Mouse (Mus musculus): ENCODE measurements around the gene Hist1h4h.
"Not testable (repeated sequence)": the region's sequence is repeated elsewhere in the genome, so short reads cannot be mapped to it uniquely, and the experiment has no call there.

Gene Hist1h4h

GRCm38 (mm10) chr13:23534368-23535131 lies 3.7 kb downstream of the Hist1h4h start:
- no peak for DNase-seq (ENCODE audit: low spot score in 2 of 2)

GRCm38 (mm10) chr13:23535137-23536075 lies 4.6 kb downstream of the Hist1h4h start, which contains the start of gene Hist1h3g:
Gene Hist1h3g (plus strand): TSS chr13:23535422.
- peak; percentile 87 to 95 for DNase-seq (ENCODE audit: low spot score in 2 of 2)

GRCm38 (mm10) chr13:23536076-23536822 lies 5.4 kb downstream of the Hist1h4h start:
- no peak for DNase-seq (ENCODE audit: low spot score in 2 of 2)

- no peak for DNase-seq (ENCODE audit: low spot score in 2 of 2)
These were observed 6.3 kb downstream of the Hist1h4h start for GRCm38 (mm10) chr13:23537006-23537710.

GRCm38 (mm10) chr13:23538249-23538648 lies 7.4 kb downstream of the Hist1h4h start:
- DNase-seq (ENCODE audit: low spot score in 2 of 2): no peak

GRCm38 (mm10) chr13:23539821-23540220 lies 9.0 kb downstream of the Hist1h4h start:
- DNase-seq (ENCODE audit: low spot score in 2 of 2): not testable (repeated sequence)

- DNase-seq (ENCODE audit: low spot score in 2 of 2): no peak
These were observed 10.6 kb downstream of the Hist1h4h start for GRCm38 (mm10) chr13:23541497-23541896.

- DNase-seq (ENCODE audit: low spot score in 2 of 2): not testable (repeated sequence)
These were observed 11.6 kb downstream of the Hist1h4h start for GRCm38 (mm10) chr13:23542225-23542980.

- peak in 1 of 2 experiments; percentile 85 for DNase-seq (ENCODE audit: low spot score in 2 of 2)
These were observed 12.3 kb downstream of the Hist1h4h start, which contains the start of gene Hist1h2bh for GRCm38 (mm10) chr13:23542999-23543607. Gene Hist1h2bh (minus strand): TSS chr13:23543392.

GRCm38 (mm10) chr13:23543965-23544786 lies 13.3 kb downstream of the Hist1h4h start, which contains the start of gene Hist1h3f:
Gene Hist1h3f (plus strand): TSS chr13:23544052.
- DNase-seq (ENCODE audit: low spot score in 2 of 2): peak; percentile 75 to 89

- DNase-seq (ENCODE audit: low spot score in 2 of 2): not testable (repeated sequence)
These were observed 13.9 kb downstream of the Hist1h4h start for GRCm38 (mm10) chr13:23544787-23545120.

GRCm38 (mm10) chr13:23546694-23547093 lies 15.8 kb downstream of the Hist1h4h start:
- no peak for DNase-seq (ENCODE audit: low spot score in 2 of 2)

- DNase-seq (ENCODE audit: low spot score in 2 of 2): no peak
These were observed 19.9 kb downstream of the Hist1h4h start for GRCm38 (mm10) chr13:23550761-23551145.

GRCm38 (mm10) chr13:23551146-23551834 lies 20.4 kb downstream of the Hist1h4h start, which contains the start of gene Hist1h4f:
Gene Hist1h4f (minus strand): TSS chr13:23551648.
- peak; percentile 89 to 96 for DNase-seq (ENCODE audit: low spot score in 2 of 2)

GRCm38 (mm10) chr13:23551931-23552914 lies 21.4 kb downstream of the Hist1h4h start:
- no peak for DNase-seq (ENCODE audit: low spot score in 2 of 2)

GRCm38 (mm10) chr13:23552962-23553361 lies 22.1 kb downstream of the Hist1h4h start, which contains the start of gene Hist1h1d:
Gene Hist1h1d (plus strand): TSS chr13:23553262.
- no peak for DNase-seq (ENCODE audit: low spot score in 2 of 2)

- no peak for DNase-seq (ENCODE audit: low spot score in 2 of 2)
These were observed 23.5 kb downstream of the Hist1h4h start for GRCm38 (mm10) chr13:23554393-23554792.
